Mouse (Mus musculus): Measurements from ENCODE around the gene Esr2. TPM values are rescaled to one million over a fixed set of nuclear protein-coding genes. Genes with fewer than 3 reads are reported as not detected.

Gene Esr2
- polyA plus RNA-seq, 1 experiment from 2014 or later, result 0.08 TPM

DNA sequence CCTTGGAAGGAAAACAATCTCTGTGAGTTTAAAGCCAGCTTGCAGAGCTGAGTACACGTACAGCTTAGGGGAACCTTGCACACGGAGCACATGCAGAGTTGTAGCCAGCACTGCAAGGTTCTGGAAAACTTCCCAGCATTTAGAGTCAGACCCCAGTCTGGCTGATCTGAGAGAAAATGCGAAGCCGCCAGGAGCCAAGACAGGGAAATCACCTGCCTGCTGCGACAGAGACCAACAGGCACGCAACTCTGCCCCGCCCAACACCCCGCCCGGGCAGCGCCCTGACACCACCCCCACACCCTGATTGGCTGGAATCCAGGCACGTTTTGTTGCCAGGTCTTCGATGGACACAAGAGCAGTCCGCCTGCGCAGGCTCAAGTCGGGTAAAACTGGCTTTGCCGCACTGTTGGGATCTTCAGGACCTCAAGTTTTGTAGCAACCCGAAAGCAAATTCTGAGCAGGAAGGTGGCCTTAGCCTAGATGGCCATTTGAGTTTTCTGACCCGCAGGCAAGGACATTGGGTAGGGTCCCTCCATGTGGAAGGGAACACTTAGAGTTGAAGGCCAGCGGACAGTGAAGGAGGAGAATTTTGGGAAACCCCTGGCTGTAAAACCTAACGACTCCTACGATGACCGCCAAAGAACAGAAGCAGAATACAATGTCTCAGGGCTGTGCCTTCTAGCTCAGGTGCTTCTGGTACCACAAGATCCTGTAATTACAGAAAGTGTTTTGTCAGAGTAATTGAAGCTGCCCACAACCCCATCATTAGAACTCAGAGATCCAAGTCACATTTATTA lies 19.1 kb upstream of the Esr2 start:
- H3K4me1 ChIP-seq (ENCODE audit: control insufficient read depth, insufficient read depth, low read length), result 0 out of 2 replicates have a peak, but pooled peaks cover 6% of the 10 kb centered on the region
- H3K9ac ChIP-seq (replicated peaks; ENCODE audit: low read depth, low read length), result peak overlapping the region; percentile 34; the same call in 1 of the 2 replicates
- H3K4me2 ChIP-seq (ENCODE audit: low read depth, low read length), result peak overlapping the region; percentile 92
- no peaks in the 10 kb centered on the region for H3K27me3 ChIP-seq (ENCODE audit: control insufficient read depth, insufficient read depth, low read length)
- peak overlapping the region; percentile 32 for H3K4me3 ChIP-seq (ENCODE audit: low read depth, low read length)
- WGBS, result under 1% methylated on average over 22 of the region's 22 CpGs
- ATAC-seq (ENCODE audit: low read depth), result peak; percentile 85
- no peaks in the 10 kb centered on the region for H3K9me3 ChIP-seq (ENCODE audit: control insufficient read depth, low read length)
- H3K27ac ChIP-seq (ENCODE audit: low read depth, low read length), result 0 out of 2 replicates have a peak overlapping the region, but pooled peaks have one; percentile 12
- H3K36me3 ChIP-seq (ENCODE audit: control insufficient read depth, insufficient read depth, low read length), result no peaks in the 10 kb centered on the region

DNA sequence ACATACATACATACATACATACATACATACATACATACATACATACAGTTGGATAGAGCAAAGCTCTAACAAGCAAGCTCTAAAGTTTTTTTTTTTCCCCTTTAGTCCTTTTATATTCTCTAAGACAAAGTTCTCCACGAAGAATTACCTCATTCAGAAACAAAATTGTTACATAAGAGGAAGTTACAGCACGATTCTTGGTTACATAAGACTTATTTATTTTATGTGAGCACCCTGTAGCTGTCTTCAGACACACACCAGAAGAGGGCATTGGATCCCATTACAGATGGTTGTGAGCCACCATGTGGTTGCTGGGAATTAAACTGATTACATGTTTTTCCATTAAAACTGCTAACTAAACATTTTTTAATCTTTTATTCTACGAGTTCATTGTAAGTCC lies 17.5 kb upstream of the Esr2 start:
- WGBS, result 73% methylated on average over 3 of the region's 3 CpGs
- no peak overlapping the region for H3K27ac ChIP-seq (ENCODE audit: low read depth, low read length)
- no peak for ATAC-seq (ENCODE audit: low read depth)
- H3K4me2 ChIP-seq (ENCODE audit: low read depth, low read length), result no peak overlapping the region
- H3K9ac ChIP-seq (replicated peaks; ENCODE audit: low read depth, low read length), result no peak overlapping the region
- H3K36me3 ChIP-seq (ENCODE audit: control insufficient read depth, insufficient read depth, low read length), result no peaks in the 10 kb centered on the region
- H3K9me3 ChIP-seq (ENCODE audit: control insufficient read depth, low read length), result no peaks in the 10 kb centered on the region
- no peak overlapping the region for H3K4me3 ChIP-seq (ENCODE audit: low read depth, low read length)
- 0 out of 2 replicates have a peak, but pooled peaks cover 6% of the 10 kb centered on the region for H3K4me1 ChIP-seq (ENCODE audit: control insufficient read depth, insufficient read depth, low read length)
- H3K27me3 ChIP-seq (ENCODE audit: control insufficient read depth, insufficient read depth, low read length), result no peaks in the 10 kb centered on the region

- ATAC-seq (ENCODE audit: low read depth), result no peak
- no peaks in the 10 kb centered on the region for H3K4me1 ChIP-seq (ENCODE audit: control insufficient read depth, insufficient read depth, low read length)
These were observed 13.9 kb upstream of the Esr2 start for GRCm38 (mm10) chr12:76190940-76191339.

GRCm38 (mm10) chr12:76187849-76188248 lies 10.8 kb upstream of the Esr2 start:
- no peak overlapping the region for H3K9ac ChIP-seq (replicated peaks; ENCODE audit: low read depth, low read length)
- H3K36me3 ChIP-seq (ENCODE audit: control insufficient read depth, insufficient read depth, low read length), result no peaks in the 10 kb centered on the region
- no peak overlapping the region for H3K4me3 ChIP-seq (ENCODE audit: low read depth, low read length)
- 48% methylated on average over 8 of the region's 8 CpGs for WGBS
- no peaks in the 10 kb centered on the region for H3K4me1 ChIP-seq (ENCODE audit: control insufficient read depth, insufficient read depth, low read length)
- ATAC-seq (ENCODE audit: low read depth), result peak; percentile 38; the same call in 1 of the 2 replicates
- no peaks in the 10 kb centered on the region for H3K9me3 ChIP-seq (ENCODE audit: control insufficient read depth, low read length)
- H3K4me2 ChIP-seq (ENCODE audit: low read depth, low read length), result no peak overlapping the region
- no peak overlapping the region for H3K27ac ChIP-seq (ENCODE audit: low read depth, low read length)
- H3K27me3 ChIP-seq (ENCODE audit: control insufficient read depth, insufficient read depth, low read length), result no peaks in the 10 kb centered on the region

More at GRCm38 (mm10) chr12:76190940-76191339, 13.9 kb upstream of the Esr2 start:
- 41% methylated on average over 11 of the region's 11 CpGs for WGBS
- Histone ChIP-seq H3K4me3 (ENCODE audit: low read depth, low read length) (no peak overlapping the region), H3K27me3 (ENCODE audit: control insufficient read depth, insufficient read depth, low read length) (no peaks in the 10 kb centered on the region), H3K36me3 (ENCODE audit: control insufficient read depth, insufficient read depth, low read length) (no peaks in the 10 kb centered on the region), H3K27ac (ENCODE audit: low read depth, low read length) (no peak overlapping the region), H3K4me2 (ENCODE audit: low read depth, low read length) (no peak overlapping the region), H3K9me3 (ENCODE audit: control insufficient read depth, low read length) (no peaks in the 10 kb centered on the region), H3K9ac (replicated peaks; ENCODE audit: low read depth, low read length) (no peak overlapping the region)

DNA sequence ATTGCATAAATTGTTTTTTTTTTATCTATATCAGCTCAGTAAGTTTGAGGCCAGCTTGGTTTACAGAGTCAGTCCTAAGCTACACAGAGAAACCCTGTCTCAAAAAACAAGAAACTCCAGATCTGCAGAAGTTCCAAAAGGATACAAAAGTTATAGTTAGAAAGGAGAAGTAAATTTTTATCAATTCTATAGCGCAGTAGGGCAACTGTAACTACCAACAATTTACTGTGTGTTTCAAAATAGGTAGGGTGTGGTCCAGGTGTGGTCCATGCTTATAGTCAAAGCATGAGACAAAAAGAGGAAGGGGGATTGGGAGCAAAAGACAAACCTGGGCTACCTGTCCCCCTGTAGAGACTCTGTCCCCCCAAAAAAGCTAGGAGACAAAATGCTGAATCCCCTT lies 9.4 kb upstream of the Esr2 start:
- Histone ChIP-seq H3K27ac (ENCODE audit: low read depth, low read length) (no peak overlapping the region), H3K4me1 (ENCODE audit: control insufficient read depth, insufficient read depth, low read length) (no peaks in the 10 kb centered on the region), H3K9me3 (ENCODE audit: control insufficient read depth, low read length) (no peaks in the 10 kb centered on the region), H3K4me3 (ENCODE audit: low read depth, low read length) (no peak overlapping the region), H3K27me3 (ENCODE audit: control insufficient read depth, insufficient read depth, low read length) (no peaks in the 10 kb centered on the region), H3K36me3 (ENCODE audit: control insufficient read depth, insufficient read depth, low read length) (no peaks in the 10 kb centered on the region), H3K4me2 (ENCODE audit: low read depth, low read length) (no peak overlapping the region), H3K9ac (replicated peaks; ENCODE audit: low read depth, low read length) (no peak overlapping the region)
- 88% methylated on average over 1 of the region's 1 CpGs for WGBS
- ATAC-seq (ENCODE audit: low read depth), result no peak

DNA sequence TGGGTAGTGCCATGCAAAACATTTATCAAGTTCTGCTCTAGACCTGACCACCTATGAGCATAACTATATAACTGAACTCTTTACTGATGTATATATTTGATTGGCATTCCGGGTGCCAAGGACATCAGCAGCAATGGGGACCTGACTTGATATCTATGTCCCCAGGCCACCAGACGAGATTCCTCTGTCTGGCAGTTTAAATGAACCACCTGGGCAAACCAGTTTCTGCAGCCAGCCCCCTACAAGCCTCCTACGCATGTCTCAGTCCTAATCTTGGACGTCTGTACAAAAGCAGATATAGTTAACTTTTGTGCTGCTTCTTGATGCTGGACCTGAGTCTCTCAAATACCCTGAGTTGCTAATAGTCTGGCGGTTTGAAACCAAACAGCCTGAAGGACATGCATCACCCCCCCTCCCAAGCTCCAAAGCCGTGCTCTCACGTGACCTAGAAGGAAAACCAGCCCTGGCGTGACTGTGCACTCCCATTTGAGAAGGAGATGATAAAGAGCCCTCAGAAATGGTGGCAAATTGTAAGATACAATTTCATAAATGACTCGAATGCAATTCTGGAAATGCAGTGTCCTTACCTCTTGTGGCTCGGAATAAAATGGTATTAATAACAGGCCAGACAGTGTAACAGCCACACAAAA lies 8.2 kb upstream of the Esr2 start:
- H3K27ac ChIP-seq (ENCODE audit: low read depth, low read length), result no peak overlapping the region
- no peak overlapping the region for H3K4me2 ChIP-seq (ENCODE audit: low read depth, low read length)
- ATAC-seq (ENCODE audit: low read depth), result no peak
- no peaks in the 10 kb centered on the region for H3K27me3 ChIP-seq (ENCODE audit: control insufficient read depth, insufficient read depth, low read length)
- WGBS, result 83% methylated on average over 10 of the region's 10 CpGs
- H3K9ac ChIP-seq (replicated peaks; ENCODE audit: low read depth, low read length), result no peak overlapping the region
- no peaks in the 10 kb centered on the region for H3K4me1 ChIP-seq (ENCODE audit: control insufficient read depth, insufficient read depth, low read length)
- no peak overlapping the region for H3K4me3 ChIP-seq (ENCODE audit: low read depth, low read length)
- no peaks in the 10 kb centered on the region for H3K9me3 ChIP-seq (ENCODE audit: control insufficient read depth, low read length)
- no peaks in the 10 kb centered on the region for H3K36me3 ChIP-seq (ENCODE audit: control insufficient read depth, insufficient read depth, low read length)

DNA sequence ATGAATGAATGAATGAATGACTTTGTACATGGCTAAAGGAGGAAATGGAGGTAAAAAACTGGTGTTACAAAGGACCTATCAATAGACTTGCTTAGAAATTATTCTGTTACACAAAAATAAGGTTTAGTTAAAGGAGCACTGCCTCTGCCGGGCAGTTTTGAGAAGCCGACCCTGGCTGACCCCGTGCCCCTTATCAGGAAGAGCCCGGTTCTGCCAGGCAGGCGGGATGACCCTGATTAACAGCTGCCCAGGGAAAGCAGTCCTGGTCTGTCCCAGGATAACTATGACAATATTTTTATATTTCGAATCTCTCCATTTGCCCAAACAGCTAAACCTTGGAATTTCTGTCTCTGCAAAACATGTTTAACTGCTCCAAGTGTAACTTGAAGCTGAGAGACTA lies 7.2 kb upstream of the Esr2 start:
- WGBS, result 76% methylated on average over 6 of the region's 6 CpGs
- Histone ChIP-seq H3K9ac (replicated peaks; ENCODE audit: low read depth, low read length) (no peak overlapping the region), H3K36me3 (ENCODE audit: control insufficient read depth, insufficient read depth, low read length) (no peaks in the 10 kb centered on the region), H3K27me3 (ENCODE audit: control insufficient read depth, insufficient read depth, low read length) (no peaks in the 10 kb centered on the region), H3K4me3 (ENCODE audit: low read depth, low read length) (no peak overlapping the region), H3K9me3 (ENCODE audit: control insufficient read depth, low read length) (no peaks in the 10 kb centered on the region), H3K4me1 (ENCODE audit: control insufficient read depth, insufficient read depth, low read length) (no peaks in the 10 kb centered on the region), H3K4me2 (ENCODE audit: low read depth, low read length) (no peak overlapping the region), H3K27ac (ENCODE audit: low read depth, low read length) (no peak overlapping the region)
- ATAC-seq (ENCODE audit: low read depth), result no peak

- no peak overlapping the region for H3K4me2 ChIP-seq (ENCODE audit: low read depth, low read length)
- no peaks in the 10 kb centered on the region for H3K9me3 ChIP-seq (ENCODE audit: control insufficient read depth, low read length)
- H3K4me1 ChIP-seq (ENCODE audit: control insufficient read depth, insufficient read depth, low read length), result no peaks in the 10 kb centered on the region
- WGBS, result 95% methylated on average over 6 of the region's 6 CpGs
- no peaks in the 10 kb centered on the region for H3K36me3 ChIP-seq (ENCODE audit: control insufficient read depth, insufficient read depth, low read length)
- ATAC-seq (ENCODE audit: low read depth), result no peak
- H3K27ac ChIP-seq (ENCODE audit: low read depth, low read length), result no peak overlapping the region
- no peak overlapping the region for H3K9ac ChIP-seq (replicated peaks; ENCODE audit: low read depth, low read length)
- H3K27me3 ChIP-seq (ENCODE audit: control insufficient read depth, insufficient read depth, low read length), result no peaks in the 10 kb centered on the region
- H3K4me3 ChIP-seq (ENCODE audit: low read depth, low read length), result no peak overlapping the region
These were observed 5.8 kb upstream of the Esr2 start for GRCm38 (mm10) chr12:76182831-76183230.

DNA sequence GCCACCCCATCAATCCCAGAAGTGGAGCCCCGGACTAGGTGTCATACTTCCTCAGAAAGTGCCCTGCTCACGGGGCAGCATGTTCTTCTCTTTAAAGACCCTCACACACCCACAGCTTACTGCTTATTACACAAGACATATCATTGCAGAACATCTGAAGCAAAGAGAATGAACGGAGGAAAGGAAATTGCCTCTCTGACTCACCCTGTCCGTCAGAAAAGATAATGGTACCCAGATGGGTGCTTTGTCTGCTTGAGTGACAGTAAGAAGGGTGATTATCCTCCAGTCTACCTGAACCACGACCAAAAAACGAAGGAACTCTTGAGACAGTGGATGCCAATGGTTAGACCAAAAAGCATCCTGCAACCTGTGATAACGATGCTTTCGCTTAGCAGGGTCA lies 4.4 kb upstream of the Esr2 start:
- Histone ChIP-seq H3K9ac (replicated peaks; ENCODE audit: low read depth, low read length) (no peak overlapping the region), H3K4me1 (ENCODE audit: control insufficient read depth, insufficient read depth, low read length) (0 out of 2 replicates have a peak, but pooled peaks cover 2% of the 10 kb centered on the region), H3K4me3 (ENCODE audit: low read depth, low read length) (no peak overlapping the region), H3K36me3 (ENCODE audit: control insufficient read depth, insufficient read depth, low read length) (no peaks in the 10 kb centered on the region), H3K27ac (ENCODE audit: low read depth, low read length) (no peak overlapping the region), H3K27me3 (ENCODE audit: control insufficient read depth, insufficient read depth, low read length) (no peaks in the 10 kb centered on the region), H3K4me2 (ENCODE audit: low read depth, low read length) (no peak overlapping the region), H3K9me3 (ENCODE audit: control insufficient read depth, low read length) (no peaks in the 10 kb centered on the region)
- WGBS, result 66% methylated on average over 8 of the region's 8 CpGs
- no peak for ATAC-seq (ENCODE audit: low read depth)

Data from neural tube, embryonic 14.5 days (tissue).